Mouse (Mus musculus): ENCODE measurements around the gene Dbr1. TPM values are rescaled to one million over a fixed set of nuclear protein-coding genes. Genes with fewer than 3 reads are reported as not detected.
A peak's percentile ranks its signal among the peaks of the same experiment; 100 is the strongest.
"Not testable (repeated sequence)": the region's sequence is repeated elsewhere in the genome, so short reads cannot be mapped to it uniquely, and the experiment has no call there.

The Dbr1 gene
- polyA plus RNA-seq, 1 experiment, result 6.8 TPM

DNA sequence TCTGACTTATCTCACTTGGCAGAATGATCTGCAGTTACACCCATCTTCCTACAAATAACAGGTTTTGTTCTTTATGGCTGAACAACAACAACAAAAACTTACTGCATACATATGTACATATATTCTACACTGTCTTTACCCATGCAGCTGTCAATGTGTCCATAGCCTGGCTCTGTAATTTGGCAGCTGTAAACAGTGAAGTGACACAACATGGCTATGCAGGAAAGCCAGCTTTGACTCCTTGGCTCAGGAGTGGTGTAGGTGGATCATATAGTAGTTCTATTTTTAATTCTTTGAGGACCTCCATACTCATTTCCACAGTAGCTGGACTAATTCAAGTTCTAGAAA lies 16.1 kb upstream of the Dbr1 start:
- DNase-seq, result no peak
- TF ChIP-seq POLR2A (IDR thresholded peaks at IDR 0.05; ENCODE audit: borderline replicate concordance, extremely low read depth, low read depth, low read length), result no peak
- TF ChIP-seq CTCF (IDR thresholded peaks at IDR 0.05; ENCODE audit: insufficient read depth, low read length), result no peak

DNA sequence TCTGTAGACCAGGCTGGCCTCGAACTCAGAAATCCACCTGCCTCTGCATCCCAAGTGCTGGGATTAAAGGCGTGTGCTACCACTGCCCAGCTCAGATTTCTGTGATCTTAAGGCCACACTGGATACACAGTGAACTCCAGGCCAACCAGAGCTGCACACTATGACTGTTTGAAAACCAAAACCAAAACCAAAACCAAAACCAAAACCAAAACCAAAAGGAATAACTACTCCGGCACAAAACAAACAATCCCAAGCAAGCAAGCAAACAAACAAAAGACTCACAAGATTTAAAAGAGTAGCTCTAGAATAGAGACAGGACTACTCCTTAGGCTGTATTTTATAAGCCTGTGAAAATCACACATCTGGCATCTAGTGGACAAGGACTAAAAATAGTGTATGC lies 15.2 kb upstream of the Dbr1 start:
- 71% methylated on average over 3 of the region's 3 CpGs for WGBS
- TF ChIP-seq CTCF (IDR thresholded peaks at IDR 0.05; ENCODE audit: insufficient read depth, low read length) (no peak), POLR2A (IDR thresholded peaks at IDR 0.05; ENCODE audit: borderline replicate concordance, extremely low read depth, low read depth, low read length) (no peak)

More for the DNA sequence above, 16.1 kb upstream of the Dbr1 start:
- H3K4me1 ChIP-seq (ENCODE audit: control insufficient read depth, insufficient read depth, low read length), result no peaks in the 10 kb centered on the region; the same call in 1 of the 2 replicates
- no peak overlapping the region for H3K4me3 ChIP-seq (replicated peaks; ENCODE audit: extremely low read depth, low read depth, low read length)

DNA sequence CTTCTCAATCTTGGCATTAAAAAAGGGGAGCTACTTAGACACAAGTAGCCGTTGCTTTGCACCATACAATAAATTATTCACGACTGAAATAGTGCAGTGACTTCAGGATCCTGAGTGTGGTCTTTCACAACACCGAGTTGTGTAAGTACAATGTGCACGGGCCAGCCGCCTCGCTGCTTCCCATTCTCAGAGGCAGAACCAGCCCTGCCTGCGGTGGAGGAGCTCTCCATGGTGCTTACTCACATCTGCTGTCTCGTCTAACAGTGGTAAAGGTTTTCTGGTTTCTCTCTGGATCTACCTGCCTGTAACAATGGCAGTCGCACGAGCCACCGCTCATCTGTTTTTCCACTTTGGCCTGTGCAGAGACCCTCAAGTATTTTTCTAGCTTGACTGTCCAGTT lies 11.9 kb upstream of the Dbr1 start:
- peak; percentile 52 for DNase-seq
- no peak for TF ChIP-seq CTCF (IDR thresholded peaks at IDR 0.05; ENCODE audit: insufficient read depth, low read length)
- no peak for TF ChIP-seq POLR2A (IDR thresholded peaks at IDR 0.05; ENCODE audit: borderline replicate concordance, extremely low read depth, low read depth, low read length)
- no peak overlapping the region for H3K4me3 ChIP-seq (replicated peaks; ENCODE audit: extremely low read depth, low read depth, low read length)
- 14% methylated on average over 11 of the region's 11 CpGs for WGBS
- H3K4me1 ChIP-seq (ENCODE audit: control insufficient read depth, insufficient read depth, low read length), result peaks cover 3% of the 10 kb centered on the region; the same call in 1 of the 2 replicates

More for the DNA sequence above, 15.2 kb upstream of the Dbr1 start:
- Histone ChIP-seq H3K4me1 (ENCODE audit: control insufficient read depth, insufficient read depth, low read length) (no peaks in the 10 kb centered on the region; the same call in 1 of the 2 replicates), H3K4me3 (replicated peaks; ENCODE audit: extremely low read depth, low read depth, low read length) (peak overlapping the region; percentile 45)
- DNase-seq, result no peak

DNA sequence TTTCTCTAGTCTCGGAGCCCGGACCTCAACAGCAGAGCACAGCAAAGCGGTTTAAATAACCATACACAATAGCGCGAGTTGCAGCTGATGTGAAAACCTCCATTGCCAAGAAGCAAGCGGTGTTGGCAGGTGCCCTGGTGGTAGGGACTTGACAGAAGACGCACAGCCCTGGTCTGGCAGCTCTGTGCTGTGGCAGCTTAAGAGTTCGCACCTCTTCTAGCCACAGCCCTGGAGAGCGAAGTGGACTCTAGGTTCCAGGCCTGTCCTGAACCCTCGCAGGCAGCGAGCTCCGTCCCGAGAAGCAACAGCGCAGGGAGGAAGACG lies 7.6 kb upstream of the Dbr1 start:
- H3K4me3 ChIP-seq (replicated peaks; ENCODE audit: extremely low read depth, low read depth, low read length), result peak overlapping the region; percentile 97
- WGBS, result 1% methylated on average over 15 of the region's 15 CpGs
- H3K4me1 ChIP-seq (ENCODE audit: control insufficient read depth, insufficient read depth, low read length), result peaks cover 3% of the 10 kb centered on the region; the same call in 1 of the 2 replicates
- TF ChIP-seq CTCF (IDR thresholded peaks at IDR 0.05; ENCODE audit: insufficient read depth, low read length), result no peak
- no peak for TF ChIP-seq POLR2A (IDR thresholded peaks at IDR 0.05; ENCODE audit: borderline replicate concordance, extremely low read depth, low read depth, low read length)
- no peak for DNase-seq

DNA sequence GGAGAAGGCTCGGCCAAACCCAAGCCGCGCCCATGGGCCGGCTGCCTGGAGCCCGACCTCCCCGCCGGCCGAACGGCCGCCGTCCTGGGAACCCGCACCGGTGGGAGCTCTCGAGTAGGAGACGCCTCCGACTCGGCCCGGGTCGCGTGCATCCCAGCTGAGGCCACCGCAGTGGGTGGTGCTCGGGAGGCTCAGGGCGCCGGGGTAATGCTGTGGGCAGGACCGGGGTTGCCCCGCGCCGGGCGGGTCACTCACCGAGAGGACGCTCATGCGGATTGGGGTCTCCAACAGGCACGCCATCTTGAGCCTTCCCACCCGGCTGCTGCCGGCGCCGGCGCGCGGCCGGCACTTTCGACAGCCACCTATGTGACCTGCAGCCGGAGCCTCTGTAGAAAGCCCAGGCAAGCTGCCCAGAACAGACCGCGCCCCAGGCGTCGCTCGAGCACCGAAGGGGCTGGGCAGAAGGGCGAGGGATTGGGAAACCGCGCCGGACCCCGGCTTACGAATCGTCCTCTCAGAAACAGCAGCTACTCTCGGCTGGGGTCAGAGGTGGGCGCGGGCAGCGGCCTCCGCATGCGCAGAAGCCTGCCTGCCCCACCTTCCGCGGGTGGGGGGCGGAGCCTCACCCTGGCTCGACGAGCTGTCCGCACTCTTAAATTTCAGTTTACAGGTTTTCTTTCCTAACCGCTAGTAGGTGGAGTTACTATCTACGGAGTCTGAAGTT lies 7.1 kb upstream of the Dbr1 start, which contains the start of gene Armc8:
Gene Armc8 (minus strand): TSS at position 553 of the 724 bp plus-strand sequence.
- Histone ChIP-seq H3K4me3 (replicated peaks; ENCODE audit: extremely low read depth, low read depth, low read length) (peak within 1 kb of the TSS; percentile 97), H3K4me1 (ENCODE audit: control insufficient read depth, insufficient read depth, low read length) (peaks cover 3% of the 10 kb centered on the region; the same call in 1 of the 2 replicates)
- 0% methylated on average over 70 of the region's 70 CpGs for WGBS
- DNase-seq, result peak; percentile 92
- TF ChIP-seq POLR2A (IDR thresholded peaks at IDR 0.05; ENCODE audit: borderline replicate concordance, extremely low read depth, low read depth, low read length) (peak; percentile 70; the same call in 1 of the 2 replicates), CTCF (IDR thresholded peaks at IDR 0.05; ENCODE audit: insufficient read depth, low read length) (no peak)

DNA sequence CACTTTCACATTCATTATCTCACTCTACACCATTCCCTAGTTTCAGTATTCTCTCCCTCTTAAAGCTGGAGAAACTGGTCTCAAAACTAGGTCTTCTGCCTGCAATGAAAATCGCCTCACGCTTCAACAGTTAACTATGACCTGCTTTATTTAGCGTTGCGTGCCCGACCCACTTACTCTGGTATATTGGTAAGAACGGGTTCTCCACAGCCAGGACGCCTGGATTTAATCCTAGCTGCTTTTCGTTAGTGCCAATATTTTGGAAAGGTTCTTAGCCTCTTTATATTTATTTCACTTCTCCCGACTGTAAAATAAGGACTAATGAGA lies 6.6 kb upstream of the Dbr1 start:
- WGBS, result 1% methylated on average over 9 of the region's 9 CpGs
- TF ChIP-seq CTCF (IDR thresholded peaks at IDR 0.05; ENCODE audit: insufficient read depth, low read length) (no peak), POLR2A (IDR thresholded peaks at IDR 0.05; ENCODE audit: borderline replicate concordance, extremely low read depth, low read depth, low read length) (no peak)
- peaks cover 3% of the 10 kb centered on the region; the same call in 1 of the 2 replicates for H3K4me1 ChIP-seq (ENCODE audit: control insufficient read depth, insufficient read depth, low read length)
- H3K4me3 ChIP-seq (replicated peaks; ENCODE audit: extremely low read depth, low read depth, low read length), result peak overlapping the region; percentile 97
- no peak for DNase-seq

DNA sequence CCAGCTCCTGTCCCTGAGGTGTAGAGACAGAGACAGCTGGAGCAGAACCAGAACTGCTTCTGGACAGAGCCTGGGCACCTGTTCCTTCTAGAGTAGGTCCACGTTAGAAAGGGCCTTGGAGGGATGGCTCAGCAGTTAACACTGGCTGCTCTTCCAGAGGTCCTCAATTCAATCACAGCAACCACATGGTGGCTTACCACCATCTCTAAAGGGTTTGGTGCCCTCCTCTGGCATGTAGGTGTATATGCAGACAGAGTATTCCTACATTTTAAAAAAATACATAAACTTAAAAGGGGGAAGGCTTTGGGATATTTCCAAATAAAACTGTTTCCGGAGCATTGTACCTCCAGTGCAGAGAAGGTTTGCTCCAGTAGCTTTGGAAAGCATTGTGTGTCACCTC lies 5.1 kb downstream of the Dbr1 start:
- peak; percentile 9 for DNase-seq
- 0 out of 2 replicates have a peak, but pooled peaks have one; percentile 28 for TF ChIP-seq CTCF (IDR thresholded peaks at IDR 0.05; ENCODE audit: insufficient read depth, low read length)
- TF ChIP-seq POLR2A (IDR thresholded peaks at IDR 0.05; ENCODE audit: borderline replicate concordance, extremely low read depth, low read depth, low read length), result no peak
- Histone ChIP-seq H3K4me1 (ENCODE audit: control insufficient read depth, insufficient read depth, low read length) (peaks cover 3% of the 10 kb centered on the region), H3K4me3 (replicated peaks; ENCODE audit: extremely low read depth, low read depth, low read length) (no peak overlapping the region)
- WGBS, result 25% methylated on average over 2 of the region's 2 CpGs

DNA sequence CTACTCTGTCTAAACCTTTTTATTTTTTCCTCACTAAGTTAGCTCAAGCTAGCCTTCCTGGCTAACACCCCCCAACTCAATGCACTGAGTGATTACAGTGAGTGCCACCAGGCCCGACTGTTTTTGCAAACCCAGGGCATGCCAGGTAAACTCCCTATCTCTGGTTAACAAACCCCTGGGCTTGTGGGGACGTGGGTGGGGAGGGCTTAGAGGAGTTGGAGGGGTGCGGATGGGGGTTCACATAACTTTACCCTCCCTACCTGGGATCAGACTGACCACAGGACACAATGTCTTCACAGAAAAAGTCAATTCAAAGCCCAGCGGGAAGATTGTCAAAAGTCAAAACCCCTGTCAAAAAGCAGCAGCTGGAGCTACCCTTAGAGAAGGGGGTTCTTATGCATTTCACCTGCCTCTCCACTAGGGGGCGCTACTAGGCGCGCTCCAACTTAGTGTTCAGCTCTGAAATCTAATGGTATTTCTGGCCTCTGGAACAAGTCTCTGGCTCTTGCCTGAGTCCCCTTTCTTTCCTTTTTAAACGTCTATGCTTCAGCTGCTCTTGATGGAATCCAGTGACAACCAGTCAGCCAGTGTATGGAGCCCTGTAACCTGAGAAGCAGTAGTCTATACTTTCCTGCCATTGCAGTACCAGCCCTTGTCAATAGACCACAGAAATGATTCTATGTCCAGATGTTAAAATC lies 12.1 kb downstream of the Dbr1 start:
- peak; percentile 53 for DNase-seq
- Histone ChIP-seq H3K4me1 (ENCODE audit: control insufficient read depth, insufficient read depth, low read length) (no peaks in the 10 kb centered on the region), H3K4me3 (replicated peaks; ENCODE audit: extremely low read depth, low read depth, low read length) (no peak overlapping the region)
- TF ChIP-seq POLR2A (IDR thresholded peaks at IDR 0.05; ENCODE audit: borderline replicate concordance, extremely low read depth, low read depth, low read length) (no peak), CTCF (IDR thresholded peaks at IDR 0.05; ENCODE audit: insufficient read depth, low read length) (peak; percentile 83)
- 27% methylated on average over 8 of the region's 8 CpGs for WGBS

DNA sequence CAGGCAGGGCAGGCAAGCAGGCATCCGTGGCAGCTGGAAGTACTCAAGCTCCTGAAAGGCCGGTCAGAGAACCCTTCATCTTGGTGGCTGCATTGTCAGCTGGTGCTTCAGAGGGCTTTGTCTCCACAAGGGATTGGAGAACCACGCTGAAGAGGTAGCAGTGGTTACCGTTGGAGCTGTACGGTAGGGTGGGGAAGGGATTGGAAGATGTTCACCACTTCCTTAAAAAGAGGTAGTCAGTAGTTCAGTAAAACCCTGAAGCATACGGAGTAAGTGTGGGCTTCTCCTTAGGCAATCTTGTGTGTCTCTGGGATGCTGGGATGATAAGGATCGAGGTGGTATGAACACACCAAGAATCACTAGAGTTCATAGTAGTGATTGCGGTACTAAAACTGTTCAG lies 15.5 kb downstream of the Dbr1 start:
- no peak for DNase-seq
- WGBS, result 56% methylated on average over 8 of the region's 8 CpGs
- TF ChIP-seq POLR2A (IDR thresholded peaks at IDR 0.05; ENCODE audit: borderline replicate concordance, extremely low read depth, low read depth, low read length) (no peak), CTCF (IDR thresholded peaks at IDR 0.05; ENCODE audit: insufficient read depth, low read length) (no peak)
- Histone ChIP-seq H3K4me1 (ENCODE audit: control insufficient read depth, insufficient read depth, low read length) (no peaks in the 10 kb centered on the region), H3K4me3 (replicated peaks; ENCODE audit: extremely low read depth, low read depth, low read length) (no peak overlapping the region)

DNA sequence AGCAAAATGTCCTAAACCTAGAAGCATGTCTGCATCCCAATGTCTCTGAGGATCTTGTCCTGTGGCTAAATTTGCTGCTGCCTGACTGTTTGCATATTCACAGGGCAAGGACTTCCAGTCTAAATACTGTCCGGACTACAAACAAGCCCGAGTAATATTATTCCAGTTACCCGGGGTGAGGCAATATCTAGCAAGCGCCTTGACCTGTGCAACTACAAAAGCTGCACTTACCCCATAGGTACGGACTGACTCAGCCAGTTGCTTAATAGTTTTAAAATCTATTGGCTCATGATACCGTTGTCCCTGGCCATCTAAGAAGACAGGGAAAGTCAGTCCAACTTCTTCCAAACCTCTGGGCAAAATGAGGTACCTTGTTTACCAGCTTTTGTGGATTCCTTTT lies 23.5 kb downstream of the Dbr1 start:
- H3K4me3 ChIP-seq (replicated peaks; ENCODE audit: extremely low read depth, low read depth, low read length); DNase-seq; H3K4me1 ChIP-seq (ENCODE audit: control insufficient read depth, insufficient read depth, low read length): not testable (repeated sequence)
- 90% methylated on average over 6 of the region's 6 CpGs for WGBS

All from lung, adult 2 months (tissue).